Mouse (Mus musculus) brain, embryonic 14.5 days (tissue): ENCODE measurements around the gene Cdca3. TPM values are rescaled to one million over a fixed set of nuclear protein-coding genes. Genes with fewer than 3 reads are reported as not detected.
A peak's percentile ranks its signal among the peaks of the same experiment; 100 is the strongest.

ENCODE experiments used
- DNase-seq: peaks from one replicate; pipeline ENCODE4 v3.0.0-alpha.2; 2011; ENCODE audit warnings: low read depth
- CTCF ChIP-seq: fragments of 200-500 bp; IDR thresholded peaks from 2 replicates; pipeline ENCODE4 v1.5.1; 2012; ENCODE audit warnings: inconsistent platforms, mild to moderate bottlenecking, moderate library complexity, borderline replicate concordance; ENCODE audit not compliant: insufficient read depth, insufficient read length; ENCODE audit errors: extremely low read depth
- POLR2A ChIP-seq: fragments of 200-500 bp; IDR thresholded peaks from 2 replicates; pipeline ENCODE4 v1.6.1; 2012; ENCODE audit warnings: mild to moderate bottlenecking, inconsistent platforms, borderline replicate concordance; ENCODE audit not compliant: poor library complexity, insufficient read depth, insufficient read length, severe bottlenecking; ENCODE audit errors: extremely low read depth
- polyA plus RNA-seq: library from polyadenylated mRNA; depleted of rRNA; stranded (reverse); fragments of >200 nt; gene quantifications from 2 replicates; pipeline ENCODE4 v1.2.3, GENCODE M21; 2012

Gene Cdca3
- polyA plus RNA-seq, 1 experiment = 49.5 TPM

- TF ChIP-seq POLR2A = no peak
- no peak for DNase-seq
These were observed 25.3 kb downstream of the Cdca3 start for GRCm38 (mm10) chr6:124854647-124855046.

- TF ChIP-seq CTCF (no peak), POLR2A (no peak)
- peak; percentile 87 for DNase-seq
These were observed 27.0 kb downstream of the Cdca3 start for GRCm38 (mm10) chr6:124856321-124856720.

DNA sequence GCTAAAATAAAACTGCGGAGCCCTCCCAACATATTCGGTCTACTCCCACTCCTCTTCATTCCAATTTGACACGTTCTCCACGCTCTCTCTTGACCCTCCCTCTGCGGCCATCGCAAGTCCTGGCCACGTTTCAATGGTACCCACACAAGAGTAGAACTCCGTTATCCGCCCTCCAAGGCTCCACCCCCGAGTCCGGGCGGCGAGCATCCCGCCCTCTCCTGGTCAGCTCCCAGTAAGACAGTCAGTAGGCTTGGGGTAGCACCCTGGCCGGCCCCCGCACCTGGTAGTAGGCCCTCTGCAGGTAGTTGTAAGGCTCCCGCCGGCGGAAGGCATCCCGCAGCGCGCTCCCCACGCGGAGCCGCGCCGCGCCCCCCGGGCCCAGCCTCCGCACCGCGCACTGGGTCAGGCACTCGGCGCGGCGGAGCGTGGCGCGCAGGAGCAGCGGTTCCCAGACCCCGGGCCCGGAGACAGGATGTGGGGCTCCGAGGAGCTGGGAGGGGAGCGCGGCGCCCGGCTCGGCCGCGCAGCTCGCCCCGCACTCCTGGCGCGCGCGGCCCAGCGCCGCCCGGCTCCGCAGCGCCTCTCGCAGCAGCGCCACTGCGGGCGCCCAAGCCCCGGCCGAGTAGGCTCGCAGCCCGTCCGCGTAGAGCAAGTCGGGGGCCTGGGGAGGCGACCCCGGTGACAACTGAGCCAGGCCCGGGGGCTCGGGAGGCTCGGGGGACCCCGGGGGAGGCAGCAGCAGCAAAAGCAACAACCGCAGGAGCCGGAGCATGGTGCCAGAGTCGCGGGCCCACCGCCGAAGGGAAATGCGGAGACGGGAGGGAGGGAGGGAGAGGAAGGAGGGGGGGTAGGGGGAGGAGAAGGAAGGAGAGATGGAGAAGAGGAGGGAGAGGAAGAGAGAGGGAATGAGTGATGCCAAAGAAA, 27.8 kb downstream of the Cdca3 start, which contains the start of gene P3h3:
Gene P3h3 (minus strand): TSS at position 837 of the 924 bp plus-strand sequence.
- peak; percentile 78 for TF ChIP-seq CTCF
- peak; percentile 14 for TF ChIP-seq POLR2A
- peak; percentile 94 for DNase-seq

DNA sequence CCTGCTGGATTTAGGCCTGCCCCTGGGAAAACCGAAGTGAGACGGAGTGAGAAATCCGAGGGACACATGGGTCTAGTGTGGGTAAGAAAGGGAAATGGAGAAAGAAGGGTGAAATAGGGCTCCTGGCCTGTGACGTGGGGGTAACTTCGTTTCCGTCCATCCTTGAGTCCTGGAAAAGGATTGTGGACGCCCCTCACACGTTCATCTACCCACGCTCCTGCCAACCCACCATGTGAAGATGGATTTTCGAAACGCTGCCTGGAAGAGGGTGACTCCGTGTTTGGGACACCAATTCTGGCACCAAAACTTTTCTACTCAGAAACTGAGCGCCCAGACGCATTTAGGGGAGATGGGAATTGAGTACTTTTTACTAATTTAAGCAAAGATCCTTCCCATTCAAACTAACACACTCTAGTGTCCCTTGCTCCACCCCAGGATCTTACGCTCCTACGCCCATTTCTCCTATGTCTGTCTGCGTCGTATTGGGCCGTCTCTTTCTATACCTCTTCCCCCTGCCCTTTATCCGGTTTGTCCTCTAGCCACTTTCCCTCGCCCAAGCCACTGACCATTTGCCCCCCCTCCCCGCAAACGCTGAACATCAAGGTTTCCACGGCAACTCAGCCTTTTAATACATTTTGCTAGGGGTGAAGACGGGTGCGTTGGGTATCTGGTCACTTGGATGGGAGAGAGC, 28.6 kb downstream of the Cdca3 start:
- DNase-seq = no peak
- TF ChIP-seq CTCF = no peak
- no peak for TF ChIP-seq POLR2A

GRCm38 (mm10) chr6:124858561-124859318, 29.4 kb downstream of the Cdca3 start:
- no peak for DNase-seq
- no peak for TF ChIP-seq CTCF
- TF ChIP-seq POLR2A = no peak

DNA sequence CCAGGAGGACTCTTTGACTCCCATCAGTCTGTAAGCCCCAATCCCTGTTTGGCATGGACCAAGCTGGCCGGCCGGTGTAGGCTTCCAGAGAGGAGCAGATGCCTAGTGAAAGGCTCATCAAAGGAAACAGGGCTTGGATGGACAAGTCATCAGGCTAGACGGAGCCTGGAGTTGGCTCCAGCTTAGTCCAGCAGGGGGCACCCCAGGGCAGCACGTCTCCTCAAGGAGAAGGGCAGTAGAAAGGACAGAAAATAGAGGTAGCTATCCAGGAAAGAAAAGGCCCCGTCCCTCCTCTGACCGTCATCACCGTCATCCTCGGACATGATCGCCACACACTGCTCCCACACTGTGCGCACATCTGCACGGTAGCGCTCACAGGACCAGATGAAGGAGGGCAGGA, 30.4 kb downstream of the Cdca3 start:
- peak; percentile 89 for DNase-seq

GRCm38 (mm10) chr6:124860511-124860910, 31.2 kb downstream of the Cdca3 start:
- no peak for TF ChIP-seq POLR2A
- no peak for TF ChIP-seq CTCF
- DNase-seq = no peak

More for the DNA sequence above, 30.4 kb downstream of the Cdca3 start:
- TF ChIP-seq CTCF (peak; percentile 90), POLR2A (no peak)

DNA sequence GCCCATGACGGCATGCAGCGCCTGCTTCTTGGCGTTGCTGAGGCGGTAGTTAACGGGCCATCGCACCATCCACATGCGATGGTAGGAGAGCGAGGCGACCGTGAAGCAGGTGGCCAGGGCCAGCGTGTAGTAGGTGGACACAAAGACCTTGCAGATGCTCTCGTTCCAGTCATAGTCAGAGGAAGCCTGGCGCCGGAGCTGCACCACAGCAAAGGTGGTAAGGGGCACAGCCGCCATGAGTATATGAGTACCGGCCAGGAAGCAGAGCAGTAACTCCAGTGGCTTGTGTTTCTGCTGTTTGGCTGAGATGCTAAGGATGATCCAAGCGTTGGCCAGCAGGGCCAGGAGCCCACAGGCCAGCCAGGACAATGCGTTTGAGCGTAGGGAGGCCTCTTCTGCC, 31.9 kb downstream of the Cdca3 start:
- TF ChIP-seq POLR2A (no peak), CTCF (no peak)
- DNase-seq = peak; percentile 21

DNA sequence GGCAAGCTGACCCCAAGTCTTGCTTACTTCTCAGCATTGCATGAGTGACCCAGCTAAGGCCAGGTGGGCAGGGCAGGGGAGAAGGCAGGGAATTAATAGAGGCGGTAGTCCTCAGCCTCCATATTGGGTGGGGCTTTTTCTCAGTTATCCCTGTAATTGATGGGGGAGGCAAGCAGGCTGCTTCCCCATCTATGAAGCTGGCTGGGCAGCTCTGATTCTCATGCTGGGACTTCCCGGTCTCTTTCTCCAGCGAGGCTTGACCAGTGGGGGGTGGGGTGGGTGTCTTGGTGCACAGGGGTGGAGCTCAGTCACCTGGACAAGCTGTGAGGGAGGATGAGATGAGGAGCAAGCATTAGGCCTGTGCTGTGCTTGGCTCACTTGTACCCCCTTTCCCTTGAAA, 32.5 kb downstream of the Cdca3 start:
- TF ChIP-seq CTCF = no peak
- TF ChIP-seq POLR2A = no peak
- DNase-seq = no peak

- peak; percentile 60 for DNase-seq
- no peak for TF ChIP-seq CTCF
- TF ChIP-seq POLR2A = no peak
These were observed 33.2 kb downstream of the Cdca3 start for GRCm38 (mm10) chr6:124862406-124863124.
